Mouse (Mus musculus) midbrain, embryonic 14.5 days (tissue): ENCODE measurements at regions not wholly inside any gene's neighbourhood (a gene's known extent, or its start where the extent isn't known, plus 50 kb on each side); places are given as distances from the start of the nearest gene placed in this dataset.

Source experiments
- ATAC-seq: fragments of 200-750 bp; cut with Nextera tagmentation; 2 replicates; pipeline ENCODE4 v1.8.0; 2017; ENCODE audit warnings: moderate number of reproducible peaks, moderate library complexity; ENCODE audit not compliant: low FRiP score, low TSS enrichment
- DNase-seq: peaks from one replicate; pipeline ENCODE4 v3.0.0-alpha.2; 2015
- H3K27ac ChIP-seq: fragments of 300-500 bp; sonication (generic); replicated peaks from 2 replicates; pipeline ENCODE4 v1.5.1; 2014; ENCODE audit warnings: mild to moderate bottlenecking, low read depth, low read length, moderate library complexity
- H3K27me3 ChIP-seq: fragments of 300-500 bp; sonication (generic); 2 replicates; pipeline ENCODE4 v1.6.1; 2014; ENCODE audit warnings: low read length, control low read depth, mixed read lengths; ENCODE audit not compliant: control insufficient read depth, insufficient read depth
- H3K36me3 ChIP-seq: fragments of 300-500 bp; sonication (generic); 2 replicates; pipeline ENCODE4 v1.6.1; 2014; ENCODE audit warnings: low read length, control low read depth; ENCODE audit not compliant: control insufficient read depth, insufficient read depth
- H3K4me1 ChIP-seq: fragments of 300-500 bp; sonication (generic); 2 replicates; pipeline ENCODE4 v1.6.1; 2014; ENCODE audit warnings: mild to moderate bottlenecking, antibody characterized with exemption, low read length, control low read depth; ENCODE audit not compliant: control insufficient read depth, insufficient read depth
- H3K4me2 ChIP-seq: fragments of 300-500 bp; sonication (generic); 2 replicates; pipeline ENCODE4 v1.6.1; 2014; ENCODE audit warnings: mild to moderate bottlenecking, low read length, moderate library complexity
- H3K4me3 ChIP-seq: fragments of 300-500 bp; sonication (generic); replicated peaks from 2 replicates; pipeline ENCODE4 v1.5.1; 2014; ENCODE audit warnings: low read depth, low read length
- H3K9ac ChIP-seq: fragments of 300-500 bp; sonication (generic); replicated peaks from 2 replicates; pipeline ENCODE4 v1.6.1; 2014; ENCODE audit warnings: mild to moderate bottlenecking, low read length, moderate library complexity
- H3K9me3 ChIP-seq: fragments of 300-500 bp; sonication (generic); 2 replicates; pipeline ENCODE4 v1.6.1; 2016; ENCODE audit warnings: low read length, control low read depth, mixed read lengths; ENCODE audit not compliant: control insufficient read depth
- WGBS: fragments of 180-500 bp; shearing (Covaris S2); extraction: QIAGEN DNeasy Blood & Tissue Kit; methylation state at CpG from one replicate; pipeline ENCODE4 v1.1.7; 2014; 5-methylcytosine and 5-hydroxymethylcytosine counted together

DNA sequence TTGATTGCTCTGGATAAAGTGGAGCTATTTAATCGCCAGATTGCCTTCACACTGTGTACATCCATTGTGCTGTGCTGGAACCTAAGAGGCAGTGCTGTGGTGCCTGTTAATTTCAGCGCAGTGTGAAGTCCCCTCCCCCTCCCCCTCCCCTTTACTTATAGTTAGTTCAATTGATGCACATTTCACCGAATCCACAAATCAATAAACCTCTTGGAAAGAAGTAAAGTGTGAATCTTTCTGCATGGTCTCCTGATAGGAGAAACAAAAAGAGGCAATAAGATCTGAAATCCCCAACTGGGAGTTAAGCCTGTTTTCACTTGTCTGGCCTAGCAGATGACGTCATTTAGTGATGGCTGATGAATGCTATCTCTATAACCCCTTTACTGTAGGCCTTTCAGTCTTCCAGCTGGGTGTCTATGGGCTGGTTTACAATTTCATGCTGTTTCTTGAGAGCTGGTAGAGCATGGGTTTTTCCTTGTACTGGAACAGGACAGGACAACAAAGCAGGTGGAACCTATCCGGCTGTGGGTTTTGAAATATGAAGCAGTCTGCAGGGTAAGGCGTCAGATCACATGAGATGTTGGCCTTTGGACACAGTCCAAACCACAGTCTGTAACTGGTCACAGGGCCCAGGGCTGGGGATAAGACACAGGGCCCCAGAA is 398.0 kb upstream of the Sel1l start:
- Histone ChIP-seq H3K9me3 (no peaks in the 10 kb centered on the region), H3K4me1 (0 out of 2 replicates have a peak, but pooled peaks cover 3% of the 10 kb centered on the region), H3K27me3 (no peaks in the 10 kb centered on the region), H3K9ac (no peak overlapping the region), H3K36me3 (no peaks in the 10 kb centered on the region), H3K27ac (peak overlapping the region; percentile 37; the same call in 1 of the 2 replicates), H3K4me2 (no peak overlapping the region), H3K4me3 (no peak overlapping the region)
- 14% methylated on average over 6 of the region's 6 CpGs for WGBS
- ATAC-seq (peak; percentile 79), DNase-seq (peak; percentile 62)

DNA sequence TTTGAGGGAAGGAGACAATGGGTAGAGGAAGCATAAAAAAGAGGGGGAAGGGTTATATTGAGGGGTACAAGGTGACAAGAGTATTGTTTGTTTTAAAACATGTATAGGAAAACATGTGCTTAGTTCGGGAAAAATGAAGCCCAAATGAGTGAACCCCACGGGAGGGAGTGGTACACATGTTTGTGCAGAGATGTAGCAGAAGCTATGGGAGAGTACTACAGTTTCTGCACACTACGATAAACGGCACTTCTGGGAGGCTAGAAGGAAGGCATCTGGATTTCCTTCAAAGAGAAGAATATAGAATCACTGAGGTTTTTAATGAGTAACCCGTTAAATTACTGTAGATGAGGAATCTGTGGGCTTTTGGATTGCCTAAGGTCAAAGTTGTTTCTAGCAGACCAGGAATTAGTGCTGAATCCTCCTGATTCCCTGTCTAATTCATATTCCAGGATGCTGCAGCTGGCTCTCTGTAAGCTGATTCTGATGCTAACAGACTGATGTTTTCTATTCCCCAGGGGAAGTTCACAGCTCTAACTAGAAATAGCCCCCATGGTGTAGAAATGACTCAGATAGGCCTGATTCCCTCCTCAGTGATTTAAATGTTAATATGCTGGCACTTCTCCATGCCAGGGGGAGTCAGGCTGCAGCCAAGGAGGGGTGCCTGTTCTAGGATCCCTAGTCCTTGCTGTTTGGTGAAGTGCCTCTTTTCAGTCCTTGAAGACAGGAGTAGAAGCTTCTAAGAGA is 391.2 kb upstream of the Sel1l start:
- ATAC-seq (peak; percentile 60; the same call in 1 of the 2 replicates), DNase-seq (peak; percentile 57)
- Histone ChIP-seq H3K4me3 (no peak overlapping the region), H3K36me3 (no peaks in the 10 kb centered on the region), H3K27ac (0 out of 2 replicates have a peak overlapping the region, but pooled peaks have one; percentile 2), H3K27me3 (no peaks in the 10 kb centered on the region), H3K4me1 (0 out of 2 replicates have a peak, but pooled peaks cover 4% of the 10 kb centered on the region), H3K9ac (no peak overlapping the region), H3K9me3 (no peaks in the 10 kb centered on the region), H3K4me2 (no peak overlapping the region)
- WGBS = 61% methylated on average over 5 of the region's 5 CpGs

DNA sequence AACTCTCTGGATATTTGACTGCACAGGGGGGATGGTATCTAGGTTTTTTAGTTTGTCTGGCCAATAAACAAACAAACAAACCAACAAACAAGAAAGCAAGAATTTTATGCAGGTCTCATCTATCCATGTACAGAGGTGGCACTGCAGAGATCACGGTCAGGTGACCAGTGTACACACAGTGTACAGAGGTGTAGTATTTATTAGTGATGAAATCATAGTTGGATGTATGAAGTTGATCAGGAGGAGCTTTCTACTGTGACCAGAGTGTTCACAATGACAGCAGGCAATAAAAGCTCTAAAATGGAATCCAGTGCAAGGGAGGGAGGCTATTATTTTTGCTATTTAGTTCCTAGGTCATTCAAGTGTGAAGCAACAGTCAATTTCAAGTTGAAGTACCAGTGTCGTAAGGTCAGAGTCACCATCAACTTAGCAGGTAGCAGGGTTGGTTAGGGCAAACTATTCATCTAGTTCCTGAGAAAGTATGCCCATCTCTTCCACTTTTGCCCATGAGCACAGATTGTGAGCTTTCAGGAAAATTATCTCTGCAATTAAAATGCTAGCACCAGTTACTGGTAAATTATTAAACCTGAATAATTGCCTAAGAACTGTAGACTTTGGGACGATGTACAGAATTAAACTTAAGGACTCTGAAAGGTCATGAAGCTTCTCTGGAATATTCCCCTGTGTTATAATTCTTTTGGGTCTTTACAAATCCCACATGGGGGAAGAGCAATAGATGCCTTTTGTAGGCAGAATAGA is 384.9 kb upstream of the Sel1l start:
- Histone ChIP-seq H3K27me3 (no peaks in the 10 kb centered on the region), H3K9ac (no peak overlapping the region), H3K36me3 (no peaks in the 10 kb centered on the region), H3K27ac (no peak overlapping the region), H3K4me2 (no peak overlapping the region), H3K4me1 (no peaks in the 10 kb centered on the region), H3K9me3 (no peaks in the 10 kb centered on the region), H3K4me3 (no peak overlapping the region)
- ATAC-seq (no peak), DNase-seq (no peak)
- WGBS = 81% methylated on average over 3 of the region's 3 CpGs

DNA sequence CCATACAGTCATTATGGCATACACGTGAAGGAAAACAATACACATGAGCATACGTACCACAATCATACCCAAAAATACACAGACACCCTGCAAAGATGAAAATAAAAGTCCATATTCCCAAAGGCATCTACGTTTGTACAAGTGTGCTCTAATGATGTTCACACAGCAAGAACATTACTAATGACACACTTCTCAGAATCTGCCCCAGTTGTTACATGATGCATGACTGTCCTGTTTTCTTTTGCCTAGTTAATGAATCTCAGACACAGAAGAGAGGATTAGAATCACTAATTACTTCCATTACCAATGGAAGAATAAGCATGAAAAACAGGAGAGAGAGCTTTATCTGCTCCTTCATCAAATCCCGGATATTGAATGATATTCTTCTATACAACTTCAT is 379.6 kb upstream of the Sel1l start:
- Histone ChIP-seq H3K9me3 (no peaks in the 10 kb centered on the region), H3K4me2 (no peak overlapping the region), H3K4me3 (no peak overlapping the region), H3K27me3 (no peaks in the 10 kb centered on the region), H3K27ac (no peak overlapping the region), H3K9ac (no peak overlapping the region), H3K36me3 (no peaks in the 10 kb centered on the region), H3K4me1 (no peaks in the 10 kb centered on the region)
- DNase-seq (no peak), ATAC-seq (no peak)
- WGBS = 69% methylated on average over 4 of the region's 4 CpGs

DNA sequence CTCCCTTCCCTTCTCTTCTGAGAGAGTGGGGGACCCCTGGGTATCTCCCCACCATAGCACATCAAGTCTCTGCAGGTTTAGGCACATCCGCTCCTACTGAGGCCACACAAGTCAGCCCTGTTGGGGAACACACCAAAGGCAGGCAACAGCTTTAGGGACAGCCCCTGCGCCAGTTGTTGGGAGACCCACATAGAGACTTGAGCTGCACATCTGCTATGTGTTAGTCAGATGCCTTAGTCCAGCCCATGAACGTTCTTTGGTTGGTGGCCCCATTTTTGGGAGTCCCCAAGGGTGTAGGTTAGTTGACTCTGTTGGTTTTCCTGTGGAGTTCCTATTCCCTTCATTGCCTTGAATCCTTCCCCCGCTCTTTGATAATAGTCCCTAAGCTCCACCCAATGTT is 354.4 kb upstream of the Sel1l start:
- H3K9me3 ChIP-seq = no peaks in the 10 kb centered on the region
- no peak overlapping the region for H3K9ac ChIP-seq
- no peaks in the 10 kb centered on the region for H3K36me3 ChIP-seq
- ATAC-seq = no peak
- H3K27me3 ChIP-seq = no peaks in the 10 kb centered on the region
- no peaks in the 10 kb centered on the region for H3K4me1 ChIP-seq
- H3K4me3 ChIP-seq = no peak overlapping the region
- 90% methylated on average over 4 of the region's 4 CpGs for WGBS
- H3K27ac ChIP-seq = no peak overlapping the region
- DNase-seq = no peak
- no peak overlapping the region for H3K4me2 ChIP-seq

DNA sequence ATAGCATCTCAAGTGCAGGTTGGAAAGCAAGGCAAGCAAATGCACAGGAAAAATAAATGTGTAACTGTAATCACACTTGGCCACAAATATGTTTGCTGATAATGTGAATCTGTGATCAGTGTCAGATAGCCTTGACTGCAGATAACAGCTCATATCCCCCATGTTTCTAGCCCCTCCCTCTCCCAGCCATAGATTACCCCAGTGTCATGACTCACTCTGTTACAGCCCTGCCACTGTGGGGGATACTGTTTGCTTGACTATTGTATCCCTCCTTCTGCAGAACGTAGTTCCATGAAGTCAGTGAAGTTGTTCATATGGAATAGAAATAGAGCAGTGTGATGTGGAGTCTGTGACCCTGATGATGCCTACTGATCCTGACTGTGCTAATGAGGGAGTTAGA is 351.6 kb upstream of the Sel1l start:
- Histone ChIP-seq H3K4me2 (no peak overlapping the region), H3K9ac (no peak overlapping the region), H3K4me1 (no peaks in the 10 kb centered on the region), H3K4me3 (no peak overlapping the region), H3K36me3 (no peaks in the 10 kb centered on the region), H3K27ac (no peak overlapping the region), H3K9me3 (no peaks in the 10 kb centered on the region), H3K27me3 (no peaks in the 10 kb centered on the region)
- DNase-seq = no peak
- 88% methylated on average over 1 of the region's 1 CpGs for WGBS
- ATAC-seq = no peak

DNA sequence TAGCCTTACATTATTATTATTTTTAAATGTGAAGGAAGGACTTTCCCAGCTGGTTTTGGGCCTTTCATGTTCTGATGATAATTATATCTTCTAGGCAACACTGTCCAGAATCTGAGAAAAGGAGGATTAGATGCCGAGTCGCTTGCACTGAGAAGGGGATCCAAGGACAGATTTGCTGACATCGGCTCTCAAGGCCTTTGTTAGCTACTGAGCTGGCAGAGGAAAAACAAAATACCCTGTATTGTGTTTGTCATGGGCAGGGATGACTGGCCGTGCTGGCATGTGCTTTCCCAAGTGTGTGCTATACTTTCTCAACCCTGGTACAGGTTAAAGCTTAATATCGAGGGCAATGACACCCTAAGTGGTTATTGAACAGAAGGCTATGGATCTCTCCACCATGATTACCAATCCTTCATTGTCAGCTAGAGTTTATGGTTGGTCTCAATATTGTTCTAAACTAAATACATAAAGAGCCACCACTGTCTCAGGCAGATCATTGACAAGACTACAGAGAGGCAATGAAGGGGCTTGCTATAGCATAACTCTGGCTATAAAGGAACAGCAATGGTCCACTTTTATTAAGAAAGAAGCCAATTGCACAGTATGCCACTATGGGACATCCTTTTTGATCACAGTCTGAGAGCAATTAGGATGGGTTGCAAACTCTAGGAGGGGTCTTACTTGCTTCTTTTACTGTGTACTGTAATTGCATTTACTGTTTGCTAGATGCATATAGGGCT is 350.0 kb upstream of the Sel1l start:
- no peaks in the 10 kb centered on the region for H3K4me1 ChIP-seq
- H3K36me3 ChIP-seq = no peaks in the 10 kb centered on the region
- 46% methylated on average over 5 of the region's 5 CpGs for WGBS
- H3K27ac ChIP-seq = no peak overlapping the region
- no peak for ATAC-seq
- no peak overlapping the region for H3K9ac ChIP-seq
- H3K4me2 ChIP-seq = no peak overlapping the region
- peak; percentile 23 for DNase-seq
- no peak overlapping the region for H3K4me3 ChIP-seq
- H3K9me3 ChIP-seq = no peaks in the 10 kb centered on the region
- no peaks in the 10 kb centered on the region for H3K27me3 ChIP-seq

DNA sequence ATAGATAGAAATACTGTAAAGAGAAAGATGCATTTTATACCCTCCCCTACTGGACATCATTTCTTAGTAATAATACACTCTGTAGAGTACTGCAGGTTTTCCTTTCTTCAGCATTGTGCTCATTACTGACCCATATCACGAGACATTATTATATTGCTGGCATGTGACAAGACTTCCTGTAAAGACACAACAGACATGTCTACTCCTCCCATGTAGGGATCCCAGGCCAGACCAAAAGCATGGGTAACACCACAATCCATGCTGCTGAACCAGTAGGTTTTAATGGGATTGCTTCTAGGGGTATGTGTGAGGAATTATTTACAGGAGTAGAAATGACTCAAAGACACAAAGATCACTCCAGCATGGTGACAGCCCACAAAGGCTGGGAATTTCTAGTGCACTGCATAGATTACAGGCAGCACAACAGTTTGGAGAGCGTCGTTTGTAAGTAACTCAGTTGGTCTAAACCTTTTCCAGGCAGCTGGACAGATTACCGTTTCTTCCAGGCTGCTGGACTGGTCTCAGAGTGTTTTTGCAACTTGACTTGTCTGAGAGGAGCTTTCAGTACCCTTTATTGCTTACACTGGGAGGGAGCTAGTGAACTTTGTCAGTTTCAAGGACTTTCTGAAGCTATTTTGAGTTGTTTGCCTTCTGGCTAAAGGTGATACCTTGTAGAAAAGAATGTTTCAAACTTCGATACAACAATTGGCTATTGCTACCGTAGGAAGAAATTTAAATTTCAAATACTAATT is 345.2 kb upstream of the Sel1l start:
- Histone ChIP-seq H3K4me1 (no peaks in the 10 kb centered on the region), H3K4me2 (no peak overlapping the region), H3K4me3 (no peak overlapping the region), H3K9ac (no peak overlapping the region), H3K27ac (no peak overlapping the region), H3K36me3 (no peaks in the 10 kb centered on the region), H3K9me3 (no peaks in the 10 kb centered on the region), H3K27me3 (no peaks in the 10 kb centered on the region)
- WGBS = 89% methylated on average over 6 of the region's 6 CpGs
- DNase-seq (no peak), ATAC-seq (no peak)
